ENCODE assay signal across 10 mouse cellular contexts in genomic region chr11:83078423-83079140, GRCm38 (mm10). TPM values are rescaled to one million over a fixed set of nuclear protein-coding genes. Genes with fewer than 3 reads are reported as not detected.
A peak's percentile ranks its signal among the peaks of the same experiment; 100 is the strongest.
DNase-seq lines count a peak whose midpoint lies in the region; ATAC-seq and TF ChIP-seq lines count a peak whose summit lies in the region.
"Had no signal": no experiment of that assay in that cellular context is flagged by ENCODE, and none has a peak within 500 bp of the region (broad histone marks: within the 10 kb centered on the region; RNA-seq: fewer than 3 reads in every experiment).

No protein-coding gene starts in this region.

- no peaks in the 10 kb centered on the region for H3K4me1 ChIP-seq in kidney, postnatal 0 days (replicated peaks; ENCODE audit: insufficient read depth, low read length)
- peaks cover 8% of the 10 kb centered on the region; the same call in 1 of the 2 replicates for H3K4me1 ChIP-seq in bone marrow, adult 2 months (ENCODE audit: control insufficient read depth, insufficient read depth, low read length)
- H3K4me1 ChIP-seq in intestine, embryonic 16.5 days (ENCODE audit: control insufficient read depth, insufficient read depth, low read length): 0 out of 2 replicates have a peak, but pooled peaks cover 5% of the 10 kb centered on the region
- H3K4me1 ChIP-seq in small intestine, adult 2 months (ENCODE audit: control insufficient read depth, insufficient read depth, insufficient read length, low read length): peaks cover 9% of the 10 kb centered on the region
- no peaks in the 10 kb centered on the region for H3K4me1 ChIP-seq in midbrain, embryonic 13.5 days (replicated peaks)

- H3K4me2 ChIP-seq in kidney, postnatal 0 days (ENCODE audit: low read length): no peak overlapping the region
- H3K4me2 ChIP-seq in intestine, embryonic 16.5 days (ENCODE audit: low read depth, low read length): no peak overlapping the region
- no peak overlapping the region for H3K4me2 ChIP-seq in midbrain, embryonic 13.5 days (replicated peaks)
- H3K4me2 ChIP-seq: lung, embryonic 14.5 days had no signal

- no peak for DNase-seq in kidney, postnatal 0 days (ENCODE audit: low spot score)
- no peak for DNase-seq in kidney, adult 9 months
- no peak for DNase-seq in layer of hippocampus, postnatal 10 days (ENCODE audit: low spot score in 2 of 2)

- ATAC-seq in kidney, postnatal 0 days (replicated peaks; ENCODE audit: low FRiP score, low read depth): no peak
- peak; percentile 67 for ATAC-seq in intestine, embryonic 16.5 days
- ATAC-seq in midbrain, embryonic 13.5 days: no peak

- no peak for TF ChIP-seq CTCF in kidney, postnatal 0 days (IDR thresholded peaks at IDR 0.05; ENCODE audit: low read depth)
- TF ChIP-seq CTCF in bone marrow, adult 2 months (IDR thresholded peaks at IDR 0.05; ENCODE audit: control insufficient read depth, insufficient read depth, low read length): no peak
- TF ChIP-seq CTCF in small intestine, adult 2 months (IDR thresholded peaks at IDR 0.05; ENCODE audit: extremely low read depth, insufficient read length, insufficient replicate concordance, low read depth, low read length): no peak

- H3K36me3 ChIP-seq in kidney, postnatal 0 days (ENCODE audit: insufficient read depth, low read length): no peaks in the 10 kb centered on the region
- H3K36me3 ChIP-seq in intestine, embryonic 16.5 days (ENCODE audit: control insufficient read depth, insufficient read depth, low read length): no peaks in the 10 kb centered on the region
- no peaks in the 10 kb centered on the region for H3K36me3 ChIP-seq in small intestine, adult 2 months (ENCODE audit: control insufficient read depth, insufficient read depth, low read length)
- H3K36me3 ChIP-seq in midbrain, embryonic 13.5 days: no peaks in the 10 kb centered on the region

- TF ChIP-seq POLR2A in bone marrow, adult 2 months (IDR thresholded peaks at IDR 0.05; ENCODE audit: borderline replicate concordance, control insufficient read depth, low read depth, low read length): no peak
- no peak for TF ChIP-seq POLR2A in small intestine, adult 2 months (IDR thresholded peaks at IDR 0.05; ENCODE audit: low read depth, low read length)

- no peaks in the 10 kb centered on the region for H3K27me3 ChIP-seq in kidney, postnatal 0 days (ENCODE audit: insufficient read depth, low read length)
- no peaks in the 10 kb centered on the region for H3K27me3 ChIP-seq in intestine, embryonic 16.5 days (replicated peaks; ENCODE audit: control insufficient read depth, insufficient read depth, low read length)
- no peaks in the 10 kb centered on the region for H3K27me3 ChIP-seq in small intestine, adult 2 months (ENCODE audit: control insufficient read depth, insufficient read depth, low read length)
- no peaks in the 10 kb centered on the region for H3K27me3 ChIP-seq in midbrain, embryonic 13.5 days

- H3K9me3 ChIP-seq in kidney, postnatal 0 days (replicated peaks; ENCODE audit: low read length): no peaks in the 10 kb centered on the region
- no peaks in the 10 kb centered on the region for H3K9me3 ChIP-seq in intestine, embryonic 16.5 days (ENCODE audit: control insufficient read depth, low read length)
- H3K9me3 ChIP-seq in midbrain, embryonic 13.5 days: no peaks in the 10 kb centered on the region

- 79% methylated on average over 5 of the region's 5 CpGs for WGBS in kidney, postnatal 0 days
- WGBS in bone marrow, adult 2 months: 25% methylated on average over 5 of the region's 5 CpGs
- WGBS in intestine, embryonic 16.5 days: 75% methylated on average over 5 of the region's 5 CpGs
- WGBS in small intestine, adult 2 months: 44% methylated on average over 5 of the region's 5 CpGs
- WGBS in midbrain, embryonic 13.5 days: 87% methylated on average over 5 of the region's 5 CpGs

- H3K9ac ChIP-seq in kidney, postnatal 0 days (ENCODE audit: low read depth, low read length): no peak overlapping the region
- no peak overlapping the region for H3K9ac ChIP-seq in intestine, embryonic 16.5 days (ENCODE audit: low read depth, low read length)
- no peak overlapping the region for H3K9ac ChIP-seq in midbrain, embryonic 13.5 days (replicated peaks)
- H3K9ac ChIP-seq: lung, embryonic 14.5 days had no signal

- H3K27ac ChIP-seq in kidney, postnatal 0 days: peak overlapping the region; percentile 77
- peak overlapping the region; percentile 97 for H3K27ac ChIP-seq in bone marrow, adult 2 months (ENCODE audit: control insufficient read depth, insufficient read depth, low read depth, low read length, poor library complexity)
- H3K27ac ChIP-seq in intestine, embryonic 16.5 days (ENCODE audit: low read length): peak overlapping the region; percentile 58
- H3K27ac ChIP-seq in small intestine, adult 2 months (ENCODE audit: insufficient read depth, low read depth, low read length): peak overlapping the region; percentile 87
- no peak overlapping the region for H3K27ac ChIP-seq in midbrain, embryonic 13.5 days

- no peak overlapping the region for H3K4me3 ChIP-seq in kidney, postnatal 0 days (replicated peaks; ENCODE audit: low read depth, low read length)
- H3K4me3 ChIP-seq in bone marrow, adult 2 months (replicated peaks; ENCODE audit: control insufficient read depth, low read depth, low read length): peak overlapping the region; percentile 17
- H3K4me3 ChIP-seq in intestine, embryonic 16.5 days (ENCODE audit: low read length): no peak overlapping the region
- no peak overlapping the region for H3K4me3 ChIP-seq in small intestine, adult 2 months (ENCODE audit: low read depth, low read length)
- H3K4me3 ChIP-seq in midbrain, embryonic 13.5 days (replicated peaks): no peak overlapping the region

RNA-seq across cellular contexts. Expression of gene Slfn2, which starts 13.7 kb away (rescaled TPM):
- 12.7 and 16.3 TPM in 2 replicates for polyA plus RNA-seq in kidney, postnatal 0 days (2015; fragmentation: Nextera tagmentation; extraction: Ambion mirVana)
- polyA plus RNA-seq in bone marrow, adult 2 months (2011; ENCODE audit: insufficient read depth, insufficient read length, low replicate concordance, missing spikeins): 101 and 262 TPM in 2 replicates
- 6.1 and 6.9 TPM in 2 replicates for polyA plus RNA-seq in intestine, embryonic 16.5 days (2015; fragmentation: Nextera tagmentation; extraction: Ambion mirVana)
- 3.4 and 4.2 TPM in 2 replicates for polyA plus RNA-seq in small intestine, adult 2 months (2012; rRNA removed)
- under 1 TPM; 0.27 to 0.64 TPM for total RNA-seq in layer of hippocampus, postnatal 10 days (2021)
- polyA plus RNA-seq in midbrain, embryonic 13.5 days (2015; fragmentation: Nextera tagmentation; extraction: Ambion mirVana): 0.98 and 1.6 TPM in 2 replicates

RNA-seq across cellular contexts. Expression of gene Slfn1, which starts 38.1 kb away (rescaled TPM):
- 0.66 and 0.91 TPM in 2 replicates for polyA plus RNA-seq in kidney, postnatal 0 days (2015; fragmentation: Nextera tagmentation; extraction: Ambion mirVana)
- polyA plus RNA-seq in bone marrow, adult 2 months (2011; ENCODE audit: insufficient read depth, insufficient read length, low replicate concordance, missing spikeins): 12.4 and 57.6 TPM in 2 replicates
- polyA plus RNA-seq in intestine, embryonic 16.5 days (2015; fragmentation: Nextera tagmentation; extraction: Ambion mirVana): 0.58 and 0.70 TPM in 2 replicates
- 0.18 and 0.81 TPM in 2 replicates for polyA plus RNA-seq in small intestine, adult 2 months (2012; rRNA removed)
- total RNA-seq in layer of hippocampus, postnatal 10 days (2021): not detected
- polyA plus RNA-seq in midbrain, embryonic 13.5 days (2015; fragmentation: Nextera tagmentation; extraction: Ambion mirVana): 0.08 and 0.10 TPM in 2 replicates
- total RNA-seq: layer of hippocampus, adult 8-10 months had no signal
- polyA plus RNA-seq: forebrain, embryonic 11.5 days had no signal

RNA-seq across cellular contexts. Expression of gene Slfn8, which starts 58.0 kb away (rescaled TPM):
- 0.33 and 0.36 TPM in 2 replicates for polyA plus RNA-seq in kidney, postnatal 0 days (2015; fragmentation: Nextera tagmentation; extraction: Ambion mirVana)
- polyA plus RNA-seq in bone marrow, adult 2 months (2011; ENCODE audit: insufficient read depth, insufficient read length, low replicate concordance, missing spikeins): 6.5 and 13.7 TPM in 2 replicates
- polyA plus RNA-seq in intestine, embryonic 16.5 days (2015; fragmentation: Nextera tagmentation; extraction: Ambion mirVana): 0.53 and 0.59 TPM in 2 replicates
- polyA plus RNA-seq in small intestine, adult 2 months (2012; rRNA removed): 0.11 and 0.28 TPM in 2 replicates
- under 1 TPM; 0.23 to 0.49 TPM for total RNA-seq in layer of hippocampus, postnatal 10 days (2021)
- 0.06 and 0.31 TPM in 2 replicates for polyA plus RNA-seq in midbrain, embryonic 13.5 days (2015; fragmentation: Nextera tagmentation; extraction: Ambion mirVana)
